8 mouse cellular contexts compared by ENCODE assay signal in the genomic region with DNA sequence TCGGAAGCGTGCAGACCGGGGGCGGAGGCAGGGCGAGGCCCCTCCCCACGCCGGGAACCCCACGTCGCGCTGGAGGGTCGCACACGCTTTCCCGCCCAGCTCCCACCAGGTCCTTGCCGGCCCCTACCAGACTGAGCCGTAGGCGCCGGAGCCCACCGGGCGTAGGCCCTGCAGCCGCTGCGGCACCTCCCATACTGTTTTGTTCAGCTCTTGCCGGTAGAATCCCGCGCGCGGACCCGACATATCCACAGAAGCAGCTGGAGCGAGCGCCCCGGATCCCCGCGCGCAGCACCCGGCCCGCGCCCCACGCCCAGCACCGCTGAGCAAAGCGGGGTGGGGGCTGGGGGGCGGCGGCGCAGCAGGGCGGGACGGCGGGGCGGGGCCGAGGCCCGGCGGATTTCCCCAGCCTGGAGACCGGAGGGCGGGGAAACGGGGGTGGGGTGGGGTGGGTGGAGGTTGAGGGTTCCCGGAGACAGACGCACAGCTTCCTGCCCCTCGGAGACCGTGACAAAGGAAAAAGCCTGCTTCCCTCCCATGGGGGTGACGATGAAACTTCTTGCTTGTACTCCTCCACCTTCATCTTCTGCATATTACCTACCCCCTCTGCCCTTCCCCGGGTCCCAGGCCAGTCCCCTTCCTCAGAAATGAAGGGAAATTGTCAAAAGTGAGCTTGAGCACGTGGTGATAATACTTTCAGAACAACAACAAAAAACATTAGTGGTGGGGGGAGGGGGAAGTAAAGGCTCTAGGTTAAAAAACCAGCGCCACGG. TPM values are rescaled to one million over a fixed set of nuclear protein-coding genes. Genes with fewer than 3 reads are reported as not detected.
A peak's percentile ranks its signal among the peaks of the same experiment; 100 is the strongest.
DNase-seq lines count a peak whose midpoint lies in the region; ATAC-seq lines count a peak whose summit lies in the region.

A gene (minus strand): TSS at position 358 of the 770 bp plus-strand sequence.

- peaks cover 6% of the 10 kb centered on the region; the same call in 1 of the 2 replicates for H3K36me3 ChIP-seq in heart, embryonic 16.5 days (ENCODE audit: control insufficient read depth, insufficient read depth)
- H3K36me3 ChIP-seq in lung, embryonic 15.5 days = peaks cover 11% of the 10 kb centered on the region; the same call in 1 of the 2 replicates

- H3K4me1 ChIP-seq in heart, embryonic 16.5 days (ENCODE audit: control insufficient read depth, insufficient read depth, low read length) = peaks cover 12% of the 10 kb centered on the region
- H3K4me1 ChIP-seq in lung, embryonic 15.5 days = peaks cover 42% of the 10 kb centered on the region

- H3K27ac ChIP-seq in heart, embryonic 16.5 days (ENCODE audit: low read length) = no peak within 1 kb of the TSS
- H3K27ac ChIP-seq in lung, embryonic 15.5 days = peak within 1 kb of the TSS; percentile 57

- peak within 1 kb of the TSS; percentile 78 for H3K4me3 ChIP-seq in heart, embryonic 16.5 days (ENCODE audit: low read length)
- H3K4me3 ChIP-seq in lung, embryonic 15.5 days = peak within 1 kb of the TSS; percentile 74

- under 1% methylated on average over 48 of the region's 61 CpGs for WGBS in heart, embryonic 16.5 days
- WGBS in lung, embryonic 15.5 days = under 1% methylated on average over 61 of the region's 61 CpGs

- H3K9ac ChIP-seq in heart, embryonic 16.5 days (ENCODE audit: low read length) = peak within 1 kb of the TSS; percentile 71
- peak within 1 kb of the TSS; percentile 71 for H3K9ac ChIP-seq in lung, embryonic 15.5 days

- DNase-seq in layer of hippocampus, adult 8-10 months (ENCODE audit: low spot score in 2 of 2) = no peak
- no peak for DNase-seq in layer of hippocampus, adult 11-12 months (ENCODE audit: low spot score)
- DNase-seq in embryo, embryonic 10 days (ENCODE audit: low spot score) = peak; percentile 58
- DNase-seq in kidney, postnatal 36 days = peak; percentile 54 to 73
- DNase-seq in retina, postnatal 1 day = peak; percentile 67
- no peak for DNase-seq in ovary, postnatal 36 days (ENCODE audit: low spot score)

- peaks cover 41% of the 10 kb centered on the region for H3K27me3 ChIP-seq in heart, embryonic 16.5 days (ENCODE audit: control insufficient read depth, insufficient read depth, low read length)
- peaks cover 54% of the 10 kb centered on the region for H3K27me3 ChIP-seq in lung, embryonic 15.5 days

- no peaks in the 10 kb centered on the region for H3K9me3 ChIP-seq in heart, embryonic 16.5 days (replicated peaks; ENCODE audit: control insufficient read depth, low read length)
- no peaks in the 10 kb centered on the region for H3K9me3 ChIP-seq in lung, embryonic 15.5 days

- peak; percentile 66 for ATAC-seq in heart, embryonic 16.5 days (replicated peaks; ENCODE audit: extremely low read depth, insufficient read depth, low FRiP score)
- peak; percentile 67 for ATAC-seq in lung, embryonic 15.5 days (ENCODE audit: borderline replicate concordance, extremely low read depth, low FRiP score, low TSS enrichment)

- H3K4me2 ChIP-seq in heart, embryonic 16.5 days (ENCODE audit: low read depth, low read length) = peak within 1 kb of the TSS; percentile 96
- H3K4me2 ChIP-seq in lung, embryonic 15.5 days = peak within 1 kb of the TSS; percentile 98

RNA-seq across cellular contexts. Expression of the gene that starts here (rescaled TPM):
- total RNA-seq in layer of hippocampus, adult 8-10 months (2022) = 10 to 100 TPM; 21.4 to 27.4 (median 24.8) TPM
- polyA plus RNA-seq in heart, embryonic 16.5 days (2015; fragmentation: Nextera tagmentation; extraction: Ambion mirVana) = 3.6 and 4.1 TPM in 2 replicates
- 10.0 and 12.6 TPM in 2 replicates for polyA plus RNA-seq in lung, embryonic 15.5 days (2015; fragmentation: Nextera tagmentation; extraction: Ambion mirVana)

Comparison
In these comparisons a context has a peak if more than half of its experiments do, and no peak if none do; other contexts are left out.
1. DNase-seq: peak in embryo, embryonic 10 days (single experiment), kidney, postnatal 36 days (2 of 2) and retina, postnatal 1 day (single experiment); none in layer of hippocampus, adult 8-10 months (0 of 2), layer of hippocampus, adult 11-12 months (single experiment) and ovary, postnatal 36 days (single experiment).